Mouse (Mus musculus) liver, postnatal 0 days (tissue): ENCODE data around the gene Fbxl2. TPM values are rescaled to one million over a fixed set of nuclear protein-coding genes. Genes with fewer than 3 reads are reported as not detected.

Source experiments
- ATAC-seq: fragments of 200-750 bp; cut with Nextera tagmentation; 2 replicates; pipeline ENCODE4 v1.8.0; 2017; ENCODE audit warnings: mild to moderate bottlenecking, moderate library complexity
- DNase-seq: peaks from one replicate; pipeline ENCODE4 v3.0.0-alpha.2; 2016
- H3K27ac ChIP-seq: fragments of 300-500 bp; sonication (generic); 2 replicates; pipeline ENCODE4 v1.5.1; 2014; ENCODE audit warnings: antibody characterized with exemption, moderate library complexity, mild to moderate bottlenecking, low read depth
- H3K27me3 ChIP-seq: fragments of 300-500 bp; sonication (generic); 2 replicates; pipeline ENCODE4 v1.6.1; 2014; ENCODE audit warnings: low read length, control low read depth, mixed read lengths; ENCODE audit not compliant: insufficient read depth
- H3K36me3 ChIP-seq: fragments of 300-500 bp; sonication (generic); replicated peaks from 2 replicates; pipeline ENCODE4 v1.6.1; 2014; ENCODE audit warnings: mild to moderate bottlenecking, control low read depth, low read length, moderate library complexity, mixed read lengths; ENCODE audit not compliant: insufficient read depth
- H3K4me1 ChIP-seq: fragments of 300-500 bp; sonication (generic); 2 replicates; pipeline ENCODE4 v1.6.1; 2014; ENCODE audit warnings: antibody characterized with exemption, mild to moderate bottlenecking, control low read depth; ENCODE audit not compliant: insufficient read depth
- H3K4me2 ChIP-seq: fragments of 300-500 bp; sonication (generic); 2 replicates; pipeline ENCODE4 v1.6.1; 2014; ENCODE audit warnings: low read depth, mild to moderate bottlenecking, low read length, moderate library complexity, mixed read lengths
- H3K4me3 ChIP-seq: fragments of 300-500 bp; sonication (generic); 2 replicates; pipeline ENCODE4 v1.5.1; 2014; ENCODE audit warnings: low read depth, low read length
- H3K9ac ChIP-seq: fragments of 300-500 bp; sonication (generic); replicated peaks from 2 replicates; pipeline ENCODE4 v1.6.1; 2014; ENCODE audit warnings: mild to moderate bottlenecking, moderate library complexity
- H3K9me3 ChIP-seq: fragments of 300-500 bp; sonication (generic); 2 replicates; pipeline ENCODE4 v1.6.1; 2016; ENCODE audit warnings: mild to moderate bottlenecking, control low read depth, low read length, mixed read lengths
- CTCF ChIP-seq: sonication (generic); IDR thresholded peaks from 2 replicates; pipeline ENCODE4 v1.5.1; 2016; ENCODE audit warnings: antibody characterized with exemption, low read depth
- EP300 ChIP-seq: IDR thresholded peaks from 2 replicates; pipeline ENCODE4 v1.6.1; 2016; ENCODE audit warnings: antibody characterized with exemption, low read depth, mild to moderate bottlenecking
- WGBS: fragments of 180-500 bp; shearing (Covaris S2); extraction: QIAGEN DNeasy Blood & Tissue Kit; methylation state at CpG from one replicate; pipeline ENCODE4 v1.1.7; 2014; ENCODE audit not compliant: insufficient replicate concordance; 5-methylcytosine and 5-hydroxymethylcytosine counted together
- polyA plus RNA-seq: library from polyadenylated mRNA; unstranded; fragments of >200 nt; fragmentation: Nextera tagmentation; extraction: Ambion mirVana; gene quantifications from 2 replicates; pipeline ENCODE4 v1.2.1, GENCODE M21; 2015

The Fbxl2 gene
- polyA plus RNA-seq, 1 experiment from 2014 or later = 0.32 TPM

DNA sequence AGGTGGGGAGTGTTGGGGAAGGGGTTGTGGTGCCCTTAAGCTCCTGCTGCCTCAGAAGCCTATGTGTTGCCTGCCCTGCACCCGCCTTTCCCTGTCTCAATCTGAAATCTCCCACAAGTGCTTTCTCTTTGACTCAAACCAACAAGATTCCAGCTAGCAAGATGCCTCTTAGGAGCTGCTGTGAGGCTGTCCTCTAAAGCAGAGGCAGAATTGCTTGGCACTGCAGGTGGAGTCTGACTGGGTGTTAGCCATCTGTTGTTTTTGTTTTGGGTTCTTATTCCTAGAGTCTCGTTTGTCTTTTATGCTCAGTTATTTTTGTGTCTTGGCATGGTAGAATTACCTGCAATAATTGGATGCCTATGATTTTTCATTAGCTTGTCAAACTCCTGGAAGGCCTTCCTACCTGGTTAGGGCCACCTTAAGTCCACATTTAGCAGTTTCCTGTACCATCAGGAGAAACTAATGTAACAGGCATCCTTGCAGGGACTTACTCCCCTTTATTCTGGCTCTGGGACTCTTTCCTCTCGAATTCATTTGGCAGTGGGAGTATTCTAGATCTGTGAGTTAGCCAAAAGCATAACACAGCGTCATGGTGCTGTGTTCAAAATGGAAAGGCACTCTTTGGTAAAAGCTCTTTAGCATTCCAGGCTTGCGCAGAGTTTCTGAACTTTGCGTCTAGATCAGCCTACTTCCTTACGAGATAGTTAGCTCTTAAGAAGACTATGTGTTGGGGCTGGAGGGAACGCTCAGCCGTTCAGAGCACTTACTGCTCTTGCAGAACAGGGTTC is 106.7 kb downstream of the Fbxl2 start:
- H3K36me3 ChIP-seq = no peaks in the 10 kb centered on the region
- ATAC-seq (no peak), DNase-seq (no peak)
- WGBS = 84% methylated on average over 9 of the region's 9 CpGs
- H3K9ac ChIP-seq = no peak overlapping the region
- H3K4me2 ChIP-seq = no peak overlapping the region
- peaks cover 39% of the 10 kb centered on the region for H3K4me1 ChIP-seq
- H3K4me3 ChIP-seq = no peak overlapping the region
- no peak for TF ChIP-seq EP300
- TF ChIP-seq CTCF = no peak
- H3K27me3 ChIP-seq = no peaks in the 10 kb centered on the region
- no peaks in the 10 kb centered on the region for H3K9me3 ChIP-seq
- H3K27ac ChIP-seq = no peak overlapping the region

GRCm38 (mm10) chr9:113935638-113936037 is 110.4 kb downstream of the Fbxl2 start:
- Histone ChIP-seq H3K9ac (no peak overlapping the region), H3K36me3 (no peaks in the 10 kb centered on the region), H3K4me3 (no peak overlapping the region), H3K9me3 (no peaks in the 10 kb centered on the region), H3K27ac (no peak overlapping the region), H3K4me2 (0 out of 2 replicates have a peak overlapping the region, but pooled peaks have one; percentile 27), H3K4me1 (peaks cover 32% of the 10 kb centered on the region), H3K27me3 (no peaks in the 10 kb centered on the region)
- TF ChIP-seq EP300 (peak; percentile 48; the same call in 1 of the 2 replicates), CTCF (no peak)
- ATAC-seq = no peak
- 53% methylated on average over 5 of the region's 5 CpGs for WGBS
- DNase-seq = no peak

GRCm38 (mm10) chr9:113932501-113932900 is 113.5 kb downstream of the Fbxl2 start:
- H3K36me3 ChIP-seq = no peaks in the 10 kb centered on the region
- DNase-seq (peak; percentile 24), ATAC-seq (no peak)
- peak overlapping the region; percentile 96 for H3K27ac ChIP-seq
- TF ChIP-seq CTCF (no peak), EP300 (no peak)
- H3K4me1 ChIP-seq = peaks cover 29% of the 10 kb centered on the region
- peak overlapping the region; percentile 96 for H3K4me3 ChIP-seq
- H3K4me2 ChIP-seq = peak overlapping the region; percentile 78
- H3K9ac ChIP-seq = peak overlapping the region; percentile 98
- no peaks in the 10 kb centered on the region for H3K9me3 ChIP-seq
- 13% methylated on average over 11 of the region's 11 CpGs for WGBS
- no peaks in the 10 kb centered on the region for H3K27me3 ChIP-seq

GRCm38 (mm10) chr9:113932100-113932470 is 113.9 kb downstream of the Fbxl2 start:
- peak overlapping the region; percentile 98 for H3K9ac ChIP-seq
- H3K4me1 ChIP-seq = peaks cover 29% of the 10 kb centered on the region
- no peaks in the 10 kb centered on the region for H3K9me3 ChIP-seq
- DNase-seq = peak; percentile 44
- H3K27ac ChIP-seq = peak overlapping the region; percentile 96
- ATAC-seq = no peak
- peak overlapping the region; percentile 96 for H3K4me3 ChIP-seq
- H3K4me2 ChIP-seq = peak overlapping the region; percentile 78
- no peaks in the 10 kb centered on the region for H3K36me3 ChIP-seq
- 2% methylated on average over 8 of the region's 8 CpGs for WGBS
- TF ChIP-seq EP300 (no peak), CTCF (no peak)
- no peaks in the 10 kb centered on the region for H3K27me3 ChIP-seq

GRCm38 (mm10) chr9:113931375-113932099 is 114.5 kb downstream of the Fbxl2 start:
- Histone ChIP-seq H3K4me2 (peak overlapping the region; percentile 78), H3K27me3 (no peaks in the 10 kb centered on the region), H3K4me3 (peak overlapping the region; percentile 96), H3K9ac (peak overlapping the region; percentile 98), H3K27ac (peak overlapping the region; percentile 96), H3K36me3 (no peaks in the 10 kb centered on the region), H3K9me3 (no peaks in the 10 kb centered on the region), H3K4me1 (peaks cover 29% of the 10 kb centered on the region)
- TF ChIP-seq EP300 = no peak
- no peak for TF ChIP-seq CTCF
- WGBS = under 1% methylated on average over 48 of the region's 91 CpGs
- peak; percentile 56 for DNase-seq
- peak; percentile 0 for ATAC-seq

DNA sequence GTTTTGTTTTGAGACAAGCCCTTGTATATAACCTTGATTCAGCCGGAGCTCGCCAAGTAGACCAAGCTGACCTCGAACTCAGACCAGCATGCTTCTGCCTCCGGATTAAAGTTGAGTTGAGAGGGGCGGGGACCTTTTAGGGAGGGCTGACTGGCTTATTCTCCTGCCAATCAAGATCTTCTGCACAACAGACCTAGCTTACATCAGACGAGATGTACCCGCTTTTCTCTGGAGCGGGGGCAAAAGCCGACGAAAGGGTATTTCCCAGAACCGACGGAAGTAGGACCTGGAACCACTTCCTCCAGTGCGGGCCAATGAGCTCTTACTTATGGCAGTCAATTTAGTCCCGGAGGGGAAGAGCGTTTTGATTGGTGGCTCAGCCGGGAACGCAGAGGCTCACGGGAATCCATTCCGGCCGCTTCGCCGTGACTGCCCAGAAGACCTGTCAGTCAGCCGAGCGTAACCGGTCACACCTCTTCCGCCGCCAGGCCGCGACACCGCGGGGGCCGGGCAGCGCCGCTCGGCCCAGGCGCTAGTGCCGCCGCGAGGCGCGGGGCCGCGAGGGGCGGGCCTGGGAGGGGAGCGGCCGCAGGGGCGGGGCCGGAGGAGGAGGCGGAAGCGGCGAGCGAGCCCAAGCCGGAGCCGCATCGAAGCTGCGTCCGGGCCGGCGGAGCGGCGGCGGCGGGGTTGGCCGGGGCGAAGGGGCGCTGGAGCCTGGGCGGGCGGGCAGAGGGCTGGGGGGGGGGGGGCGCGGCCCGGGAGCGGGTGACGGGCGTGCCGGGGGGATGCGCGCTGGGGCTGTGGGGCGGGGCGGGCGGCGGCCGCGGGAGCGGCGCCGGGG is 115.2 kb downstream of the Fbxl2 start, which contains the start of gene Ubp1:
Gene Ubp1, plus strand, starts transcription at position 401 of the 841 bp plus-strand sequence.
- Histone ChIP-seq H3K27me3 (no peaks in the 10 kb centered on the region), H3K36me3 (no peaks in the 10 kb centered on the region), H3K9ac (peak within 1 kb of the TSS; percentile 98), H3K9me3 (no peaks in the 10 kb centered on the region), H3K4me1 (peaks cover 27% of the 10 kb centered on the region), H3K27ac (peak within 1 kb of the TSS; percentile 96), H3K4me2 (peak within 1 kb of the TSS; percentile 78), H3K4me3 (peak within 1 kb of the TSS; percentile 96)
- no peak; the same call in 1 of the 2 replicates for TF ChIP-seq EP300
- no peak for TF ChIP-seq CTCF
- under 1% methylated on average over 29 of the region's 86 CpGs for WGBS
- ATAC-seq (peak; percentile 95), DNase-seq (peak; percentile 96)
